Mouse (Mus musculus): ENCODE measurements around the gene Popdc2.

- TF ChIP-seq CTCF (IDR thresholded peaks at IDR 0.05; ENCODE audit: extremely low read depth, insufficient read depth, insufficient read length, insufficient replicate concordance) = no peak
- TF ChIP-seq POLR2A (IDR thresholded peaks at IDR 0.05; ENCODE audit: low read depth, low read length) = peak; percentile 89
Observed at GRCm38 (mm10) chr16:38346529-38347325, 15.3 kb upstream of the Popdc2 start, which contains the start of the genes Cox17 and Gm21987.

Measured in spleen, adult 2 months (tissue).